ENCODE assay signal across 16 mouse cellular contexts in the genomic region with DNA sequence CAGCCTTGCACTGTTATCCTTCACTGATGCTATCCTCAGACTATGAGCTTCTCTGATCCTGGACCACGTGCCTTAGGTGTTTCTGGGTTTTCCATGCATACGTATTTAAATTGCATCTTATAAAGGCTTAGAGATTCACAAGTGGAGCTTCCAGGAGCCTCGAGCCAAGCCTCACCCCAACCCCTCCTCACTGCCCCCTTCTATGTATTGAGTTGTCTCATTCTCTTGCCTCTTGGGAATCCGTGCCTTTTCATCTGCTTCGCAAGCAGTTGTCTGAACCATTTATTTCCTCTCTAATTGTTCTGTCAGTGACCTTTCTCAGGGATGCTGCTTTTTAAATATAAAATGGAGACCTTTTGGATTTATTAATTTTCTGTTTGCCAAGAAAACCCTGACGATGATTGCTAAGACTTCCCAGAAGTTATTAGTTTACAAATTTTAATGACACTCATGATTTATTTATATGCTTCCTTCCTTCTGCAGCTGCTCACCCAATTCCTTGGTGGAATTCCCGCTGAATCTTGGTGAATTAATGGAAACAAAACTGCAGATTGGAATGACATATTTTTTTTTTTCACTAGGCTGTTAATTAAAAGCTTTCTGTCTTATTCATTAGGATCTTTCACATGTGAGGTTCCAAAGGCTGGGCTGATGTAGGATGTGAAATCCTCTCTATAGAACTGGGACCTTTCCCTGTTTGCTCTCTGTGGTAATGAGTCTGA.
"Had no signal": no experiment of that assay in that cellular context is flagged by ENCODE, and none has a peak within 500 bp of the region (broad histone marks: within the 10 kb centered on the region; RNA-seq: fewer than 3 reads in every experiment).

No protein-coding gene starts in this region.

- DNase-seq: kidney, adult 18-20 months; kidney, postnatal 36 days; layer of hippocampus, adult 9-11 months; layer of hippocampus, postnatal 36 days; liver; liver, embryonic 13.5 days; liver, postnatal 0 days; lung, postnatal 14 days; right cerebral cortex, adult 18-20 months; right cerebral cortex, postnatal 25 days; thymus, postnatal 36 days had no signal

- H3K4me3 ChIP-seq: intestine, embryonic 15.5 days; limb, embryonic 12.5 days; liver, embryonic 13.5 days; lung, embryonic 15.5 days; neural tube, embryonic 13.5 days had no signal

- H3K4me1 ChIP-seq: intestine, embryonic 15.5 days; limb, embryonic 12.5 days; liver, embryonic 13.5 days; lung, embryonic 15.5 days had no signal

- H3K27ac ChIP-seq: intestine, embryonic 15.5 days; limb, embryonic 12.5 days; liver, embryonic 13.5 days; lung, embryonic 15.5 days; macrophage; neural tube, embryonic 13.5 days had no signal

- H3K9me3 ChIP-seq: intestine, embryonic 15.5 days; limb, embryonic 12.5 days; lung, embryonic 15.5 days; neural tube, embryonic 13.5 days had no signal

- H3K4me2 ChIP-seq: intestine, embryonic 15.5 days; limb, embryonic 12.5 days; liver, embryonic 13.5 days; lung, embryonic 15.5 days; neural tube, embryonic 13.5 days had no signal

- H3K27me3 ChIP-seq: intestine, embryonic 15.5 days; limb, embryonic 12.5 days; liver, embryonic 13.5 days; lung, embryonic 15.5 days; neural tube, embryonic 13.5 days had no signal

- H3K9ac ChIP-seq: intestine, embryonic 15.5 days; limb, embryonic 12.5 days; liver, embryonic 13.5 days; liver, postnatal 0 days; lung, embryonic 15.5 days; neural tube, embryonic 13.5 days had no signal

- H3K36me3 ChIP-seq: intestine, embryonic 15.5 days; limb, embryonic 12.5 days; liver, embryonic 13.5 days; lung, embryonic 15.5 days; neural tube, embryonic 13.5 days had no signal

- ATAC-seq: intestine, embryonic 15.5 days; liver, postnatal 0 days had no signal
